Mouse (Mus musculus) embryonic fibroblast, embryonic 13.5 days (primary cell): ENCODE data around the gene Chst15. TPM values are rescaled to one million over a fixed set of nuclear protein-coding genes. Genes with fewer than 3 reads are reported as not detected.

Experiments
- H3K27ac ChIP-seq: 2 replicates; pipeline ENCODE4 v1.5.1; 2012; ENCODE audit warnings: low read length, control low read depth, inconsistent platforms; ENCODE audit not compliant: insufficient read depth
- H3K4me1 ChIP-seq: 2 replicates; pipeline ENCODE4 v1.6.1; 2011; ENCODE audit warnings: low read length; ENCODE audit not compliant: control insufficient read depth, insufficient read depth
- H3K4me3 ChIP-seq: 2 replicates; pipeline ENCODE4 v1.5.1; 2011; ENCODE audit warnings: mild to moderate bottlenecking, control low read depth, low read length; ENCODE audit not compliant: insufficient read depth
- CTCF ChIP-seq: IDR thresholded peaks from 2 replicates; pipeline ENCODE4 v1.5.1; 2011; ENCODE audit warnings: mild to moderate bottlenecking, control low read depth, low read length, moderate library complexity, borderline replicate concordance; ENCODE audit not compliant: insufficient read depth
- POLR2A ChIP-seq: IDR thresholded peaks from 2 replicates; pipeline ENCODE4 v1.6.1; 2011; ENCODE audit warnings: low read depth, mild to moderate bottlenecking, control low read depth, low read length, moderate library complexity
- polyA plus RNA-seq: library from polyadenylated mRNA; stranded (reverse); fragments of >200 nt; gene quantifications from 2 replicates; pipeline ENCODE4 v1.2.4, GENCODE M21; 2011; ENCODE audit warnings: low read depth; ENCODE audit not compliant: missing spikeins, insufficient read length

Gene Chst15
- polyA plus RNA-seq, 1 experiment, result 10.9 TPM

DNA sequence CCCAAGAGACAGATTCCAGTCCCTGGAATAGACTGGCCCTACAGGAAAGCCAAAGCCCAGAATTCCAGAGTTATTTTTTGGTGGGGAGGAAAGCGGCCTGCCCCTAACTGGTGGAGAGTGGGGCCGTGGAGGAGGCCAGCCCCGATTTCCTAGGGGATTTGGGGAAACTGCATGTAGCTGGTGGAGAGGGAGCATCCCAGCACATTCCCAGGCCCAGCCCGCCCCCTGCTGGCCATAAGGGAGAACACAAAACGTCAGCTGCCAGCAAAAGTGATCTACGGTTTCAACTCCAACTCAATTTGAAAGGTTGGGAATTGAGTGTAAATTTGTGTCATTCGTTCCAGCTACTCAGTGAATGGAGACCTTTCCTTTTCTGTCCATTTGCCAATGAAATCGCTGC, 103.6 kb downstream of the Chst15 start:
- H3K4me3 ChIP-seq, result no peak overlapping the region
- H3K27ac ChIP-seq, result no peak overlapping the region
- TF ChIP-seq CTCF, result peak; percentile 80
- no peak for TF ChIP-seq POLR2A
- no peaks in the 10 kb centered on the region for H3K4me1 ChIP-seq

GRCm38 (mm10) chr7:132211920-132212701, 104.9 kb downstream of the Chst15 start:
- H3K27ac ChIP-seq, result no peak overlapping the region
- TF ChIP-seq POLR2A (no peak), CTCF (no peak)
- no peak overlapping the region for H3K4me3 ChIP-seq
- no peaks in the 10 kb centered on the region for H3K4me1 ChIP-seq

- H3K27ac ChIP-seq, result no peak overlapping the region
Observed at GRCm38 (mm10) chr7:132210616-132211015, 106.4 kb downstream of the Chst15 start.

GRCm38 (mm10) chr7:132208946-132209651, 107.9 kb downstream of the Chst15 start:
- no peak for TF ChIP-seq CTCF
- TF ChIP-seq POLR2A, result no peak
- no peak overlapping the region for H3K27ac ChIP-seq
- H3K4me3 ChIP-seq, result no peak overlapping the region
- no peaks in the 10 kb centered on the region for H3K4me1 ChIP-seq

More at GRCm38 (mm10) chr7:132210616-132211015, 106.4 kb downstream of the Chst15 start:
- Histone ChIP-seq H3K4me1 (no peaks in the 10 kb centered on the region), H3K4me3 (no peak overlapping the region)
- TF ChIP-seq CTCF, result no peak

GRCm38 (mm10) chr7:132204073-132204612, 112.9 kb downstream of the Chst15 start:
- Histone ChIP-seq H3K4me3 (no peak overlapping the region), H3K27ac (no peak overlapping the region), H3K4me1 (no peaks in the 10 kb centered on the region)
- TF ChIP-seq CTCF (no peak), POLR2A (no peak)

- no peaks in the 10 kb centered on the region; the same call in 1 of the 2 replicates for H3K4me1 ChIP-seq
- H3K4me3 ChIP-seq, result no peak overlapping the region
- H3K27ac ChIP-seq, result no peak overlapping the region
- TF ChIP-seq POLR2A, result no peak
- TF ChIP-seq CTCF, result no peak
Observed at GRCm38 (mm10) chr7:132199686-132200085, 117.3 kb downstream of the Chst15 start.

DNA sequence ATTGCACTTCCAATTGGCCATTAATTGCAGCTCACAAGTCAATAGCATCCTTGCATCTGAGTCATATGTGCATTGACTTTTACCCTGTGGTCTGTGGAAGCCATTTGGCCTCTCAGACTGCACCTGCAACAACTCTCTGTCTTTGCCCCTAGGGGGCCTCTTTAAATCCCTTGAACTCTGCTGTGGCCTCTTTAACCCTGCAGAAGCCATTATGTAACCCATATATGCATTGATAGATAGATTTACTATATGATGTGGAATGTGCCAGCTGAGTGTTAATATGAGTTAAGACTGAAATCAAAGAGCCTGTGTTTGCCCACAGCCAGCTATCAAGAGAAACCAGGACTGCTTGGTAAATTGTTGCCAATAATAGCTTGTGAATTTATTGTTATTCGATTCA, 118.2 kb downstream of the Chst15 start:
- TF ChIP-seq CTCF, result no peak
- no peak for TF ChIP-seq POLR2A
- no peaks in the 10 kb centered on the region; the same call in 1 of the 2 replicates for H3K4me1 ChIP-seq
- H3K4me3 ChIP-seq, result no peak overlapping the region
- no peak overlapping the region for H3K27ac ChIP-seq

- Histone ChIP-seq H3K27ac (no peak overlapping the region), H3K4me1 (no peaks in the 10 kb centered on the region; the same call in 1 of the 2 replicates), H3K4me3 (no peak overlapping the region)
- TF ChIP-seq CTCF (no peak), POLR2A (no peak)
Observed at GRCm38 (mm10) chr7:132197817-132198475, 119.1 kb downstream of the Chst15 start.

DNA sequence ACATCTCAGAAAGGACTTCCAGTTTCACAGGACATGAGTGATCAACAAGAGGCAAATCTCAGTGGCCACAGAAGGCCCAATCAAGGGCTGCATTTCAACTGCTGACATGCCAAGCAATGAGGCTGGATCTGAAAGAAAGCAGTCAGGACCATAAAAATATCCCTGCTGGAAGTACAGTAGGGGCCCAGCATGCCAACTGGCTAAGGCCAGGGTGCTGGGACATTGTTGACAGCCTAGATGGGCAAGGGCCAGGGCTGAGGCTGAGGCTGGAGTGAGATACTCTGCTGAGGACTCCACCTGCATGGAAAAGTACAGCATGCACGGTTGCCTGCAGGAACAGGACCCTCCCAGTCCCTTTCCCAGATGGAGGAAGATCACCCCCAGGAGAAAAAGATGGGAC, 120.4 kb downstream of the Chst15 start:
- H3K4me1 ChIP-seq, result no peaks in the 10 kb centered on the region; the same call in 1 of the 2 replicates
- TF ChIP-seq POLR2A, result no peak
- TF ChIP-seq CTCF, result no peak

More for the DNA sequence above, 120.4 kb downstream of the Chst15 start:
- no peak overlapping the region for H3K4me3 ChIP-seq
- H3K27ac ChIP-seq, result no peak overlapping the region
